Mouse (Mus musculus) duodenum, adult 2 months (tissue): ENCODE measurements around the gene 4930563M21Rik. TPM values are rescaled to one million over a fixed set of nuclear protein-coding genes. Genes with fewer than 3 reads are reported as not detected.

Source experiments
- polyA plus RNA-seq: library from polyadenylated mRNA; depleted of rRNA; stranded (reverse); fragments of >200 nt; gene quantifications from 2 replicates; pipeline ENCODE4 v1.2.3, GENCODE M21; 2012; ENCODE audit warnings: low replicate concordance; rRNA removed

The 4930563M21Rik gene
- not detected in 2 replicates for polyA plus RNA-seq

GRCm38 (mm10) chr9:56010450-56010849 lies at the start of gene 4930563M21Rik:
Gene 4930563M21Rik, minus strand, starts transcription at chr9:56010550.

GRCm38 (mm10) chr9:56041372-56042180 lies 31.2 kb upstream of the 4930563M21Rik start, which contains the start of gene Rcn2:
Gene Rcn2, plus strand, starts transcription at chr9:56041845.

DNA sequence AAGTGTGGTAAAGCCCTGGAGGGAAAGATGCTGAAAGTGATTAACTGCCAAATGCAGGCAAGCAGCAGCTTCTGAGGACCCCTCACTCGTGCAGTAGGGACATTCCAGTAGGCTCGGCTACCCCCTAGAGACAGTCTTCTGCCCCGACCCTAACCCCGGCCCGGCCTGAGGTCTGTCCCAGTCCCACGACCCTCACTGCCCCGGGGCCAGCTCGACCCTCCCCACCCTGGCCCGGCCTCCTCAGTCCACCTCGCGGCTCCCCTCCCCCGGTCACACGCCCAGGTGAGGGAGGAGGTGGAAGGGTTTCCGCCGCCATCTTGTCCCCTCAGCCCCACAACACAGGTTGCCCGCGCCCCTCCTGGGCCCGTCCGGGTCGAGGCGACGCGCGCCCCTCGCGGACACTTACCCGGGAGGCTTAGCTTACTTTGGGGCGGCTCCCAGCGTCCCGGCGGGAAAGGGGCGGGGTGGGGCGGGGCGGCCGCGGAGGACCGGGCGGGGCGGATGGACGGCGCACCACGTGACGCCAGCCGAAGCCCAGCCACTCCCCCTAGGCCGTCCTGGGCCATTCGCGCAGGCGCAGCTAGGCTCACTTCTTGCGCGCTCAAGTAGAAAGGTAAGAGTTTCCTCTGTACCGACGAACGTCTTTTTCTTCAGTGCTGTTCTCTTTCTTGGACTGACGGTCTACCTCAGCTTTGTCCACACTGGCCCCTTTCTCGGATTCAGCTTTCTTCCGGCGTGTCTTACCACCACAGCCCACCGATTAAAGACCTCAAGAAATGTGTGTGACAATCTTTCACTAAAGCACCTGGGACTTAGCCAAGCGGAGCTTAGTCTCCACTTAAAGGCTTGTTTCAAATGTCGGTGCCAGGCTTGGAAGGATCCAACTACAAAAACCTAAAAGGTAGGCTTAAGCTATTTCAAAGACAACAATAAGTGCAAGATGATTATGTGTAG lies 72.4 kb downstream of the 4930563M21Rik start, which contains the start of gene Scaper:
TSS of gene Scaper (minus strand) at position 456 of the 954 bp plus-strand sequence.

Other genes with a start within 250 kb of the 4930563M21Rik start
- gene Scaper, start 72.4 kb downstream of the 4930563M21Rik start, polyA plus RNA-seq = 2.6 TPM in 2 replicates
- gene Rcn2, start 31.3 kb upstream of the 4930563M21Rik start, polyA plus RNA-seq = 29.6 and 67.9 TPM in 2 replicates
- 4.9 and 5.5 TPM in 2 replicates for gene Pstpip1, start 79.4 kb upstream of the 4930563M21Rik start, polyA plus RNA-seq
- 257 and 527 TPM in 2 replicates for gene Tspan3, start 154.9 kb upstream of the 4930563M21Rik start, polyA plus RNA-seq